Mouse (Mus musculus): ENCODE measurements around the gene Rdh13. TPM values are rescaled to one million over a fixed set of nuclear protein-coding genes. Genes with fewer than 3 reads are reported as not detected.
"Not testable (repeated sequence)": the region's sequence is repeated elsewhere in the genome, so short reads cannot be mapped to it uniquely, and the experiment has no call there.

The Rdh13 gene
- total RNA-seq, 4 experiments from 2014 or later = 27.0 to 31.7 (median 30.2) TPM

DNA sequence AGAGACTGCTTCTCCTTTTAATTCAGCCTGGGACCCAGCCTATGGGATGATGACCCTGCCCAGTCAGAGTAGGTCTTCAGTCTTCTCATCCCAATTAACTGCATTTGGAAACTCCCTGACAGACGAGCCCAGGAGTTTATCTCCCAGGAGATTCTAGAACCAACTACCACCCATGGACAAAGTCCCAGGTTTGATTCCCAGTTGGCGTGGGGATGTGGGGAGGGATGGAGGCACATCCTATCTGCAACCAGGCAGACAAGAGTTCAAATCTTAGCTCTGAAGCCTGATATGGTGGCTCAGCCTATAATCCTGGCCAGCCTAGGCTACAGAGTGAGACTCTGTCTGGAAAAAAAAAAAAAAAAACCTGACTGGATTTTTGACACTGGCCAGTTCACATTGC is 7.7 kb downstream of the Rdh13 start:
- DNase-seq (ENCODE audit: low spot score in 2 of 2) = no peak

DNA sequence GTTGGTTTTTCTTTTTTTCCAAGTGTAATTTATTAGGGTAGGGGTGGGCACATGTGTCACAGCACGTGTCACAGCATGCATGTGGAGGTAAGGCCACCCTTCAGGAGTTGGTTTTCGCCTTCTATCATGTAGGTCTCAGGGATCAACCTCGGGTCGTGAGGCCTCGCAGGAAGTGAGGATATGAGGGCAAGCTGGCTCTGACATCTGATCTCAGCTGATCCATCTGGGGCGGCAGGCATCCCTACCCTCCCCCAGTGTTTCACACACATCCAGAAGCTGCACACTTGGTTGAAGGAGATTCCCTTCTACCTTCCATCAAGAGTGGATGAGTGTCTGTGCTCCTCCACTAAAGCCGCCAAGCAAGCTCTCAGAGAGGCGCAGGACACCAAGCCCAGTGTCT is 13.4 kb downstream of the Rdh13 start:
- no peak for DNase-seq (ENCODE audit: low spot score in 2 of 2)

DNA sequence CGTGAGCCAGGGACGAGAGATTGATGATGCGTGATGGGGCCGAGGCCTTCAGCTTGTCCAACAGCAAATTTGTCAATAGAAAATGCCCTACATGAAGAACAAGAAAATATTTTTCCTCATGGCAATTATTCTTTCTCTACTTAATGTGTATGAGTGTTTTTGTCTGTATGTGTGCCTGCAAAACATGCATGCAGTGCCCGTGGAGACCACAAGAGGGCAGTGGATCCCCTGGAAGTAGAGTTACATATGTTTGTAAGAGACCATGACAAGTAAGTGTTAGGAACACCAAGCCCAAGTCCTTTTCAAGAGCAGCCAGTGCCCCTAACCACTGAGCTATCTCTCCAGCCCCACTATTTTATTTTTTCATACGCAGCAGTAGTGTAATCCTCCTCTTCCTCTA is 13.9 kb downstream of the Rdh13 start:
- DNase-seq (ENCODE audit: low spot score in 2 of 2) = peak in 1 of 2 experiments; percentile 58

DNA sequence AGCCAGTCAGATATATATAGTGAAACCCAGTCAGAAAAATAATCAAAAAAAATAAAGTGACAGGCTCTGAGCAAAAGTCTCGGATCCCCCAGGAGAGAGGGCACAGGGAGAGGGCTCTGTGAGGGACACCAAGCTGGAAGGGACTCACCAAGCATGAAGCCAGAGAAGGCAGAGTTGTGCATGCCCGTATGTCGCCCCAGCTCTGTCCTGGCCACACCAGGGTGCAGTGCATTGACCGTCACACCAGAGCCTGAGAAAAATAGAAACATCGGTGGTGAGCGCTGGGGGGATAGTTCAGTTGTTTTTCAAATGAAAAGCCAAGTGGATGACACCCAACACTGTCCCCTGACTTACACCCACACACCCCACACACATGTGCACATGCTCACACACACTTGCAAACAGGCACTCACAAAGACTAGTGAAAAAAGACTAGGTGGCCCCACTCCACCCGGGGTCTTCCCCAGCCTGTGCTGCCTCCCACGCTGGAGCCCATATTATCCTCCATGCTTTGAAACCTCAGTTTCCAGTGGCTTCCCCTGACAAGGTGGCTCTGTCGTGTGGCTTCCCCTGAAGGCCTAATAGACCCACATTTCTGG is 15.1 kb downstream of the Rdh13 start:
- no peak for DNase-seq (ENCODE audit: low spot score in 2 of 2)

DNA sequence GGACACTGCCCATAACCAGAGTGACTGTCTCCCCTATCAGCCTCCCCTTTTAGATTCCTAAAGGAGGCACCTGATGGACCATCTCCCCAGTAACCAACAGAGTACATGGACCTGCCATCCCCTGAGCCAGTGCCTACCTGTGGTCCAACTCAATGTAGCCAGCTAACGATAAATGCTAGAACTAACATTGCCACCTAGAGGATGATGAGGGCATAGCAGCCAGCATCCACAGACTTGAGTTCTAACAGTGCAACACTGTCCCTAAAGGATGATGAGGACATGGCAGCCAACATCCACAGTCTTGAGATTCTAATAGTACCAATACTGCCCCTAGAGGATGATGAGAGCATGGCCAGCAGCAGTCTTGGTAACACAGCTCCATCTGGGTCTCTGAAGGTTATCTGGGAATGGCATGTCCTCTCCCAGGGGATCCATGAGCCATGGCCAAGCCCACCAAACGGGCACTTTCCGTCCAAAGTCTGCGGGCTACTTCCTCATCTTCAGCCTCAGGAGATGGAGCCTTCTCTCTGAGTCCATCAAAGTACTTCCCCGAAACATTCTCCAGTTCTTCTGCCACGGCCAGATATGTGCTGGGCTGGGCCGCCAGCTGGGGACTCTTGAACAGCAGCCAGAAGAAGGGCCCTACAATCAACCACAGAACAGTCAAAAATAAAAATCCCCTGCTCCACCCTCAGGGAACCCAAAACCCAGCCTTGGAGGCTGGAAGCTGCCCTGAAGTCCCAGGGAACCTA is 18.1 kb downstream of the Rdh13 start:
- DNase-seq (ENCODE audit: low spot score in 2 of 2) = peak; percentile 90 to 95

DNA sequence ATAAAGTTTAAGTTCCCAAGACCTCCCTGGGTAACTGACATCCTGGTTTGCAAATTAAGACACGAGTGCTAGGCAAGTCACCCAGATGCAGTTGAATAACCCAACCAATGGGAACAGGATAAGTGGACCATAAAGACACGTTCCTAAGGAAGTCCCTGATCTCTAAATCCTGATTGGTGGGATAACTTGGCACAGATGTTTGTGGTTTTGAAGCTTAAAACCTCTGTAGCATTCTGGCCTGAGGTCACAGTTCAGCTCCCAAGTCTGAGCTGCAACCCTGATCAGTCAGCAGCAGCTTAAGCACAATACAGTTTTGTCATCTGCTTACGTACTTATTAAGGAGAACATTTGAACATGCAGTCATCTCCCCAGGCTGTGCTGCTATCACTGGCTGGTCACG is 25.2 kb downstream of the Rdh13 start:
- DNase-seq (ENCODE audit: low spot score in 2 of 2) = no peak

DNA sequence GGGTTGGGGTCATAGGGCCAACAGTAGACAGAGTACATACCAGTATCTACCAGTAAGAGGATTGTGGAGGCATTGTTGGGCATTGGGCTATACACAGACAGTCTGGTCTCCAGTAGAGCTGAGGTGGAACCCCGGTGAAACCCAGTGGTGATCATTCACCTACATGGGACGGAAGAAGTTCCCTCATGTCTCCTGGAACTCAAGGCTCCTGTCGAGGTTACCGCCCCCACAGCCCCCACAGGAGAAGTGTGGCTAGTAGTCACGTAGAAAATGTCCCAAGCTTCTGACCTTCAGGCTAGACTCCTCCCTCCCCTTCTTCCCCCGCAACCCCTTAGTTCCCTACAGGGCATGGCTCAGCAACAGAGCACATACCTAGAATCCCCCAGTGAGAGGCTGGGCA is 25.8 kb downstream of the Rdh13 start:
- no peak for DNase-seq (ENCODE audit: low spot score in 2 of 2)

DNA sequence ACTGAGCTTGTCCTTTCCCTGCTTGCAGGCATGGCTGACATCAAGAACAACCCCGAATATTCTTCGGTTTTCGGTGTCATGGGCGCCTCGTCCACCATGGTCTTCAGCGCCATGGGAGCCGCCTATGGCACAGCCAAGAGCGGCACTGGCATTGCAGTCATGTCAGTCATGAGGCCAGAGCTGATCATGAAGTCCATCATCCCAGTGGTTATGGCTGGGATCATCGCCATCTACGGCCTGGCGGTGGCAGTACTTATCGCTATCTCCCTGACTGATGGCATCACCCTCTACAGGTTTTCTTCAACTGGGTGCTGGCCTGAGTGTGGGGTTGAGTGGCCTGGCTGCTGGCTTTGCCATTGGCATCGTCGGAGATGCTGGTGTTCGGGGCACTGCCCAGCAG is 33.0 kb downstream of the Rdh13 start:
- DNase-seq (ENCODE audit: low spot score in 2 of 2) = not testable (repeated sequence)

DNA sequence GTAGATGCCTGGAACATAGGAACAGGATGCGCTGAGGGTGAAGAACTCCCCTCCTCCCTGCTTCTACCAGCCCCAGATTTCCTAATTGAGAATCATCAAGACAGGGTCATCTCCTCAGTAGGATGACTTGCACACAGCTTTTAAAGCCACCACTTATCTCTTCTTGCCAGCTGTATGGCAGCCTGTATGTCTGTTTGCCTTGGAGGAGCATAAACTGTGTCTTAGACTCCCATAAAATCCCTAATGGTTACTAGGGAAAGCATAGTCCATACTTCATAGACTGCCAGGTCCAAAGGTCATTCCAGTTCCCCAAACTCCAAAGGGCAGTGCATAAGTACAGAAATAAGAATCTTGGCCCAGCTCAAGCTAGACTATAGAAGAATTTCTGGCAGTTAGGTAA is 47.7 kb downstream of the Rdh13 start, which contains the start of gene Gp6:
Gene Gp6 (minus strand): TSS at position 15 of the 400 bp plus-strand sequence.
- DNase-seq (ENCODE audit: low spot score in 2 of 2) = no peak

Small RNA genes lying within 50 kb of the gene (microRNA-seq; reads per million reads assigned to microRNA genes)
- gene Gm24605 = 0 reads per million in 2 experiments
- 0 reads per million in 2 experiments for gene Gm24752
- gene Gm25349 = 0 reads per million in 2 experiments

Other genes with a start within 250 kb of the Rdh13 start
- under 1 TPM in 1 of 4 experiments, not detected in 3; 0.50 TPM for gene Lilra5, start 207.9 kb downstream of the Rdh13 start, total RNA-seq (2022)
- gene Ncr1, start 107.9 kb downstream of the Rdh13 start, total RNA-seq (2022) = not detected
- gene Gp6, start 47.9 kb downstream of the Rdh13 start, total RNA-seq (2022) = under 1 TPM in 1 of 4 experiments, not detected in 3; 0.51 TPM
- 1 to 10 TPM; 6.1 to 9.1 (median 6.2) TPM for gene Eps8l1, start 15.0 kb upstream of the Rdh13 start, total RNA-seq (2022)
- 100 to 1,000 TPM; 143 to 158 (median 147) TPM for gene Ppp1r12c, start 56.0 kb upstream of the Rdh13 start, total RNA-seq (2022)
- gene Tnnt1, start 70.7 kb upstream of the Rdh13 start, total RNA-seq (2022) = 1 to 10 TPM; 1.3 to 4.0 (median 2.0) TPM
- 1 to 10 TPM in 1 of 4 experiments, not detected in 3; 1.3 TPM for gene Tnni3, start 78.6 kb upstream of the Rdh13 start, total RNA-seq (2022)
- 1 to 10 TPM in 1 of 4 experiments, under 1 TPM in 2, not detected in 1; 0.77 to 1.6 (median 0.96) TPM for gene Dnaaf3, start 86.8 kb upstream of the Rdh13 start, total RNA-seq (2022)
- 100 to 1,000 TPM; 180 to 219 (median 211) TPM for gene Syt5, start 101.9 kb upstream of the Rdh13 start, total RNA-seq (2022)
- under 1 TPM; 0.59 to 0.85 (median 0.67) TPM for gene Ptprh, start 158.4 kb upstream of the Rdh13 start, total RNA-seq (2022)
- 10 to 100 TPM; 15.4 to 27.0 (median 20.7) TPM for gene Tmem86b, start 185.8 kb upstream of the Rdh13 start, total RNA-seq (2022)
- gene Ppp6r1, start 213.4 kb upstream of the Rdh13 start, total RNA-seq (2022) = 100 to 1,000 TPM; 130 to 139 (median 134) TPM
- gene Hspbp1, start 239.4 kb upstream of the Rdh13 start, total RNA-seq (2022) = 10 to 100 TPM; 76.4 to 91.2 (median 84.1) TPM
- 100 to 1,000 TPM; 314 to 327 (median 325) TPM for gene Brsk1, start 245.0 kb upstream of the Rdh13 start, total RNA-seq (2022)

Measured in layer of hippocampus, adult 8-10 months (tissue).